Mouse (Mus musculus) cortical plate, adult 2 months (tissue): ENCODE results near the gene Fam71f2. TPM values are rescaled to one million over a fixed set of nuclear protein-coding genes. Genes with fewer than 3 reads are reported as not detected.

Experiments
- H3K27ac ChIP-seq: fragments of 200-500 bp; 2 replicates; pipeline ENCODE4 v1.5.1; 2012; ENCODE audit warnings: low read length, control low read depth, inconsistent platforms; ENCODE audit not compliant: insufficient read depth
- H3K4me1 ChIP-seq: fragments of 200-500 bp; 2 replicates; pipeline ENCODE4 v1.6.1; 2011; ENCODE audit warnings: low read length; ENCODE audit not compliant: control insufficient read depth, insufficient read depth
- H3K4me3 ChIP-seq: fragments of 200-500 bp; 2 replicates; pipeline ENCODE4 v1.5.1; 2011; ENCODE audit warnings: mild to moderate bottlenecking, low read length, control low read depth; ENCODE audit not compliant: insufficient read depth
- CTCF ChIP-seq: fragments of 200-500 bp; IDR thresholded peaks from 2 replicates; pipeline ENCODE4 v1.5.1; 2011; ENCODE audit warnings: mild to moderate bottlenecking, control low read depth, low read length; ENCODE audit not compliant: insufficient read depth; ENCODE audit errors: extremely low read depth
- POLR2A ChIP-seq: fragments of 200-500 bp; IDR thresholded peaks from 2 replicates; pipeline ENCODE4 v1.6.1; 2011; ENCODE audit warnings: mild to moderate bottlenecking, low read length, control low read depth; ENCODE audit not compliant: insufficient read depth; ENCODE audit errors: extremely low read depth
- polyA plus RNA-seq: library from polyadenylated mRNA; depleted of rRNA; stranded (reverse); fragments of >200 nt; gene quantifications from 2 replicates; pipeline ENCODE4 v1.2.3, GENCODE M21; 2012; rRNA removed

The Fam71f2 gene
- polyA plus RNA-seq, 1 experiment, result 1.7 TPM

DNA sequence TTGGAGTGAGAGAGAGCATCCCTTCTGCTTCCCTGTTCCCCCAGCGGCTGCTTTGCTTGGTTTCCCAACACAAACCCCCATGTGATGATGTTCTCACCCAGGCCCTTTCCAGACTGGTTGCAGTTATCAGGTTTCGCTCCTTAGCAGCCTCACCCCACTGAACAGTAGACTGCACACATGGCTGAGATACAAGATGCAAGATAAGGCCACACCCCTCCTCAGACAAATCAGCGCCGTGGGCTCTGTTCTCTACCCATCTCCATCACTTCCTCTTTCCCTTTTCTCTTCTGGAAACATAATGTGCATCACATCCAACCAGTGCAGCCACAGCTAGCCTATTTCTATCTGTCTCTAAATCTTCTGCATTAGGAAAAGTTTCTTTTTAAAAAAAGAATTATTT is 50.1 kb downstream of the Fam71f2 start:
- no peak overlapping the region for H3K4me3 ChIP-seq
- no peaks in the 10 kb centered on the region for H3K4me1 ChIP-seq
- no peak for TF ChIP-seq CTCF
- no peak for TF ChIP-seq POLR2A
- no peak overlapping the region for H3K27ac ChIP-seq

Other genes starting within 250 kb of the Fam71f2 start
- not detected in 2 replicates for gene Lep, start 219.4 kb upstream of the Fam71f2 start, polyA plus RNA-seq
- 55.8 and 57.5 TPM in 2 replicates for gene Rbm28, start 114.6 kb upstream of the Fam71f2 start, polyA plus RNA-seq
- gene Prrt4, start 100.0 kb upstream of the Fam71f2 start, polyA plus RNA-seq, result 2.6 and 3.2 TPM in 2 replicates
- gene Impdh1, start 63.2 kb upstream of the Fam71f2 start, polyA plus RNA-seq, result 64.4 and 65.6 TPM in 2 replicates
- 12.3 and 12.9 TPM in 2 replicates for gene Hilpda, start 7.1 kb upstream of the Fam71f2 start, polyA plus RNA-seq
- not detected in 2 replicates for gene Fam71f1, start 39.5 kb downstream of the Fam71f2 start, polyA plus RNA-seq
- 61.8 and 67.4 TPM in 2 replicates for gene Calu, start 68.5 kb downstream of the Fam71f2 start, polyA plus RNA-seq
- 0.19 and 0.42 TPM in 2 replicates for gene Opn1sw, start 108.9 kb downstream of the Fam71f2 start, polyA plus RNA-seq
- gene Ccdc136, start 116.7 kb downstream of the Fam71f2 start, polyA plus RNA-seq, result 148 and 150 TPM in 2 replicates
- 0.54 and 0.55 TPM in 2 replicates for gene Flnc, start 153.7 kb downstream of the Fam71f2 start, polyA plus RNA-seq
- 403 and 411 TPM in 2 replicates for gene Atp6v1f, start 188.1 kb downstream of the Fam71f2 start, polyA plus RNA-seq
- 0.17 TPM in 1 of 2 replicates, not detected in the other for gene Atp6v1fnb, start 191.8 kb downstream of the Fam71f2 start, polyA plus RNA-seq
- gene Kcp, start 228.4 kb downstream of the Fam71f2 start, polyA plus RNA-seq, result 4.1 and 4.6 TPM in 2 replicates
- 5.2 and 6.1 TPM in 2 replicates for gene Irf5, start 247.0 kb downstream of the Fam71f2 start, polyA plus RNA-seq